Mouse (Mus musculus) naive thymus-derived CD4-positive, alpha-beta T cell, adult 5 months (primary cell): ENCODE data around the gene Gm3183. TPM values are rescaled to one million over a fixed set of nuclear protein-coding genes. Genes with fewer than 3 reads are reported as not detected.

Experiments
- polyA plus RNA-seq: library from polyadenylated mRNA; unstranded; fragments of 100-300 nt; shearing (Covaris generic); gene quantifications from one replicate; pipeline ENCODE4 v1.2.1, GENCODE M21; 2017

The Gm3183 gene
- polyA plus RNA-seq: 0.62 TPM

GRCm38 (mm10) chr5:94865136-94865535 lies at the start of gene Gm3183:
Gene Gm3183, plus strand, starts transcription at chr5:94865436.

Other genes starting within 250 kb of the Gm3183 start
- not detected for gene Gm3147, start 249.1 kb upstream of the Gm3183 start, polyA plus RNA-seq
- gene Gm6509, start 241.5 kb upstream of the Gm3183 start, polyA plus RNA-seq: 0.44 TPM
- gene Gm6205, start 217.1 kb upstream of the Gm3183 start, polyA plus RNA-seq: not detected
- not detected for gene Gm6367, start 123.2 kb downstream of the Gm3183 start, polyA plus RNA-seq
- not detected for gene Gm7942, start 241.5 kb downstream of the Gm3183 start, polyA plus RNA-seq